Mouse (Mus musculus): ENCODE measurements around the gene Lrrc34. TPM values are rescaled to one million over a fixed set of nuclear protein-coding genes. Genes with fewer than 3 reads are reported as not detected.

Gene Lrrc34
- polyA plus RNA-seq, 1 experiment: not detected

Other genes starting within 250 kb of the Lrrc34 start
- 6.1 and 9.2 TPM in 2 replicates for gene Mecom, start 99.9 kb downstream of the Lrrc34 start, polyA plus RNA-seq (2012; ENCODE audit: insufficient read depth, insufficient read length, missing spikeins)
- gene Actrt3, start 47.9 kb downstream of the Lrrc34 start, polyA plus RNA-seq (2012; ENCODE audit: insufficient read depth, insufficient read length, missing spikeins): not detected in 2 replicates
- gene Mynn, start 45.8 kb downstream of the Lrrc34 start, polyA plus RNA-seq (2012; ENCODE audit: insufficient read depth, insufficient read length, missing spikeins): 7.3 and 11.2 TPM in 2 replicates
- gene Lrriq4, start 3.4 kb downstream of the Lrrc34 start, polyA plus RNA-seq (2012; ENCODE audit: insufficient read depth, insufficient read length, missing spikeins): not detected in 2 replicates
- gene Lrrc31, start 52.0 kb upstream of the Lrrc34 start, polyA plus RNA-seq (2012; ENCODE audit: insufficient read depth, insufficient read length, missing spikeins): not detected in 2 replicates
- not detected in 2 replicates for gene Samd7, start 98.4 kb upstream of the Lrrc34 start, polyA plus RNA-seq (2012; ENCODE audit: insufficient read depth, insufficient read length, missing spikeins)
- gene Sec62, start 145.0 kb upstream of the Lrrc34 start, polyA plus RNA-seq (2012; ENCODE audit: insufficient read depth, insufficient read length, missing spikeins): 70.6 and 78.5 TPM in 2 replicates
- 5.2 and 11.9 TPM in 2 replicates for gene Gpr160, start 208.1 kb upstream of the Lrrc34 start, polyA plus RNA-seq (2012; ENCODE audit: insufficient read depth, insufficient read length, missing spikeins)

Measured in brown adipose tissue, adult 24 weeks (tissue).